Mouse (Mus musculus): ENCODE measurements around the gene Gzmd. TPM values are rescaled to one million over a fixed set of nuclear protein-coding genes. Genes with fewer than 3 reads are reported as not detected.

The Gzmd gene
- polyA plus RNA-seq (2012; rRNA removed): not detected in 2 replicates

DNA sequence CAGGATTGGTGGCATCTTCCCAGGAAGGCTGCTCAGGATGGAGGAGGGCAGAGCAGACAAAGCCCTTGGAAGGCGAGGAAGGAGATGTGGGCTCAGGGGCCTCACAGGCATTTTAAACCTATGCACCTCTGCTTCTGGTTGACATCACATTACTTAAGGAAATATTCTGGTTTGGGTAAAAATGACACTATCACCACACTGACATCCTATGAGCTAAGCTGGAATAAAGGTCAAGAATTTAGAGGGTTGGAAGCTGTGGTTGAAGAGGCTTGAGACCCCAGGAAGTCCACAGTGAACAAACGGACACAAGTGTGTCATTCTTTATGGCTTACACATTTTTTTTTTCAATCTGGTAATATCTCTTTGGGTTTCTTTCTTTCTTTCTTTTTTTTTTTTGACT is at the start of gene Gzmd:
TSS of gene Gzmd (minus strand) at position 101 of the 400 bp plus-strand sequence.

DNA sequence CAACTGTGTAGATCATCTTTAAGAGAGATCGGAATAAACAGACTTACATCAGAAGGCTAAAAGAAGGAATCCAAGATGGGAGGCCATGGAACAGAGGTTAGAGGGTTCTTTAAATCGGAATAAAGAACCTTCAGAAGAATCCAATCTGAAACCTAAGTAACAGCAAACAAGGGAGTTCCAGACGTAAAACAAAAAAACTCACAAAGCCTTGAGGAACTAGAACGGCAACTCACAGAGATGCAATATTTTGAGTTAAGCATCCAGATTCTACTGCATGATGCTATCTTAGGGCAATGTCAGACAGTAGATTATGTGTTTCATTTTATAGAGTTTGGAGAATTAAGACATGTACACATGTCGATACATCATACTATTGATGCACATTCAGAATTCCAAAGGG is 42.1 kb upstream of the Gzmd start, which contains the start of gene Gzmn:
TSS of gene Gzmn (minus strand) at position 101 of the 400 bp plus-strand sequence.

DNA sequence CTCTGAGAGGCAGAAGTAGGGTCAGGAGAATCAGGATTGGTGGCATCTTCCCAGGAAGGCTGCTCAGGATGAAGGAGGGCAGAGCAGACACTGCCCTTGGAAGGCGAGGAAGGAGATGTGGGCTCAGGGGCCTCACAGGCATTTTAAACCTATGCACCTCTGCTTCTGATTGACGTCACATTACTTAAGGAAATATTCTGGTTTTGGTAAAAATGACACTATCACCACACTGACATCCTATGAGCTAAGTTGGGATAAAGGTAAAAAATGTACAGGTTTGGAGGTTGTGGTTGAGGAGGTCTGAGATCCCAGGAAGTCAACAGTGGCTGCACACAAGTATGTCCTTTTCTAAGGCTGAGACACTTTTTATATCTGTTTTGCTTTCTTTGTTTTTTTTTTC is 27.1 kb upstream of the Gzmd start, which contains the start of gene Gzmg:
TSS of gene Gzmg (minus strand) at position 101 of the 400 bp plus-strand sequence.

DNA sequence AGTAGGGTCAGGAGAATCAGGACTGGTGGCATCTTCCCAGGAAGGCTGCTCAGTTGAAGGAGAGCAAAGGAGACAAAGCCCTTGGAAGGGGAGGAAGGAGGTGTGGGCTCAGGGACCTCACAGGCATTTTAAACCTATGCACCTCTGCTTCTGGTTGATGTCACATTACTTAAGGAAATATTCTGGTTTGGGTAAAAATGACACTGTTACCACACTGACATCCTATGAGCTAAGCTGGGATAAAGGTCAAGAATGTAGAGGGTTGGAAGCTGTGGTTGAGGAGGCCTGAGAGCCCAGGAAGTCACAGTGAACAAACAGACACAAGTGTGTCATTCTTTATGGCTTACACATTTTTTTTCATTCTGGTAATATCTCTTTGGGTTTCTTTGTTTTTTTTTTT is 11.9 kb downstream of the Gzmd start, which contains the start of gene Gzme:
TSS of gene Gzme (minus strand) at position 101 of the 400 bp plus-strand sequence.

DNA sequence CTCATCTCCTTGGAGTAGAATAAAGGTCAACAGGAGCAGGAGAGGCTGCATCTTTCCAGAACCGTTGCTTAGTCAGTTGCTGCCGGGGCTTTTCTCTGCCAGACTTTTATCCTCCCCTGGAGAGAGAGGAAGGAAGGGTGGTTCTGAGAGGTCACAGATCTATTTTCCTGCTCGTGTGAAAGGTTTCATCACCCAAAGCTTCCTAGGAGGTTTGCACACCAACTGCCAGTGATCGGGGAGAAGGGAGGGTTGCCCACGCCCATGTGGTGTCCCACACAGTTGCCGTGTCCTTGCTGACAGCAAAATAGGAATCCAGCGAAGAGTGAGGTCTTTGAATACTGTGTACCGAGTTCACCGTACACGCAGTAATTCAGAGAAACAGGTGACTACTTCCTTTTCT is 30.0 kb downstream of the Gzmd start, which contains the start of gene Ctsg:
TSS of gene Ctsg (minus strand) at position 189 of the 400 bp plus-strand sequence.

DNA sequence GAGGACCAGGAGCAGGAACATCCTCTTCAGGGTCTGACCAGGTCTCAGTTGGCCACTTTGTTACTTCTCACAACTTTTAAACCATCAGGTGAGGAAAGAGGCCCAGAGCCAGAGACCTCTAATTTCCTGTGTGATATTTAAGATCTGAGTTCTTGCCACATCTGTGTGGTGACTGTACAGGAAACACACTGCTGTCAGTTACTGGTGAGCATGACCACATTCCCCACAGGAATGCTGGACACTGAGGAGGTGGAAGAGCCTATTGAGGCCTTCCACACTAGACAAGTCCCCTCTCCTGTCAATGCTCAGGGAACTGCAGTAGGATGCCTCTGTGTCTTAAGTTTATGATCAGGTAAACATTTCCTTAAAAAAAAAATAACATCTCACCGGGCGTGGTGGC is 47.2 kb downstream of the Gzmd start, which contains the start of gene Mcpt8:
TSS of gene Mcpt8 (minus strand) at position 107 of the 400 bp plus-strand sequence.

Other genes starting within 250 kb of the Gzmd start
- 0.45 and 0.53 TPM in 2 replicates for gene Cbln3, start 248.2 kb downstream of the Gzmd start, polyA plus RNA-seq (2012; rRNA removed)
- 14.8 and 16.5 TPM in 2 replicates for gene Khnyn, start 247.7 kb downstream of the Gzmd start, polyA plus RNA-seq (2012; rRNA removed)
- 102 and 107 TPM in 2 replicates for gene Sdr39u1, start 232.3 kb downstream of the Gzmd start, polyA plus RNA-seq (2012; rRNA removed)
- 1.4 and 5.1 TPM in 2 replicates for gene Cma1, start 187.9 kb downstream of the Gzmd start, polyA plus RNA-seq (2012; rRNA removed)
- gene Cma2, start 181.6 kb downstream of the Gzmd start, polyA plus RNA-seq (2012; rRNA removed): not detected in 2 replicates
- 0.08 TPM in 1 of 2 replicates, not detected in the other for gene Mcpt1, start 114.6 kb downstream of the Gzmd start, polyA plus RNA-seq (2012; rRNA removed)
- gene Mcpt9, start 102.1 kb downstream of the Gzmd start, polyA plus RNA-seq (2012; rRNA removed): not detected in 2 replicates
- gene Mcpt2, start 90.6 kb downstream of the Gzmd start, polyA plus RNA-seq (2012; rRNA removed): 0.06 TPM in 1 of 2 replicates, not detected in the other
- 0.19 TPM in 1 of 2 replicates, not detected in the other for gene Mcpt4, start 70.3 kb downstream of the Gzmd start, polyA plus RNA-seq (2012; rRNA removed)
- gene Mcpt8, start 47.3 kb downstream of the Gzmd start, polyA plus RNA-seq (2012; rRNA removed): 0.07 and 0.23 TPM in 2 replicates
- 0.22 and 0.29 TPM in 2 replicates for gene Ctsg, start 30.0 kb downstream of the Gzmd start, polyA plus RNA-seq (2012; rRNA removed)
- not detected in 2 replicates for gene Gzme, start 12.0 kb downstream of the Gzmd start, polyA plus RNA-seq (2012; rRNA removed)
- not detected in 2 replicates for gene Gzmg, start 27.0 kb upstream of the Gzmd start, polyA plus RNA-seq (2012; rRNA removed)
- not detected in 2 replicates for gene Gzmn, start 42.0 kb upstream of the Gzmd start, polyA plus RNA-seq (2012; rRNA removed)
- not detected in 2 replicates for gene Gzmf, start 78.8 kb upstream of the Gzmd start, polyA plus RNA-seq (2012; rRNA removed)
- 0.09 TPM in 1 of 2 replicates, not detected in the other for gene Gzmc, start 102.0 kb upstream of the Gzmd start, polyA plus RNA-seq (2012; rRNA removed)
- gene Gzmb, start 129.7 kb upstream of the Gzmd start, polyA plus RNA-seq (2012; rRNA removed): 0.04 and 0.09 TPM in 2 replicates
- gene Atp12a, start 232.5 kb upstream of the Gzmd start, polyA plus RNA-seq (2012; rRNA removed): 0.09 TPM in 2 replicates